ENCODE assay signal across 18 mouse cellular contexts in the genomic region with DNA sequence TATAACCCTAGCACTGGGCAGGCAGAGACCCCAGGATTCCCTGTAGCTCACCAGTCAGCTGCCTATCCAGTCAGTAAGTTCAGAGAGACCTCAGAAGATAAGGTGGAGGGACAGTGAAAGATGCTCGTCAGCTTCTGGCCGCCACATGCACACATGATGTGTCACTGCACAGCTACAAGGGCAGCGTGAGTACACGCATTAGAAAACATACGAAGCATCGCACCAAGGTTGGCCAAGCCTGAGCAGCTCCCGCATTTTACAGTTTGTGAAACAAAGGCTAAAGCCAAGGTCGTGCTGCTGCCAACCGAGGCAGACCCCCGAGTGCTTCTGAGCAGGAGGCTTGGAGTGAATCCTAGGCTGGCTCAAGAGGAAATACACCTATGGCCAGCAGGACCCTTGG. TPM values are rescaled to one million over a fixed set of nuclear protein-coding genes. Genes with fewer than 3 reads are reported as not detected.
DNase-seq lines count a peak whose midpoint lies in the region.
"Had no signal": no experiment of that assay in that cellular context is flagged by ENCODE, and none has a peak within 500 bp of the region (broad histone marks: within the 10 kb centered on the region; RNA-seq: fewer than 3 reads in every experiment).

No protein-coding gene starts in this region.

- intact Hi-C loops in heart, postnatal 14 days (cut with DNase I): loop anchor here (5.0 to 10.0 kb wide), 2 partner anchors 189 to 261 kb away; no protein-coding TSS in a partner anchor

- DNase-seq in adrenal gland, adult (ENCODE audit: inconsistent age in 2 of 2, low spot score in 1 of 2): peak; percentile 72 to 81
- no peak for DNase-seq in adrenal gland, postnatal 25 days
- peak; percentile 50 for DNase-seq in adrenal gland, postnatal 10 days
- no peak for DNase-seq in adrenal gland, postnatal 4 days (ENCODE audit: low spot score in 2 of 2)
- peak; percentile 87 for DNase-seq in heart, adult 11 months
- DNase-seq in heart, postnatal 14 days: no peak
- DNase-seq in kidney, postnatal 10 days: peak; percentile 10
- DNase-seq in kidney, postnatal 4 days: no peak
- DNase-seq: B cell, adult 2 months; cerebellum, adult 11 months; cerebellum, adult 8-10 months; cerebellum, adult 9-11 months; cerebellum, postnatal 14 days; cerebellum, postnatal 36 days; embryo, embryonic 11 days had no signal

RNA-seq across cellular contexts. Expression of gene Mlycd, which starts 18.9 kb away (rescaled TPM):
- 46.2 and 49.0 TPM in 2 replicates for total RNA-seq in adrenal gland, postnatal 25 days (2021)
- total RNA-seq in adrenal gland, postnatal 10 days (2021): 10 to 100 TPM; 69.7 to 86.6 TPM
- total RNA-seq in adrenal gland, postnatal 4 days (2021): 10 to 100 TPM; 33.7 to 39.1 TPM
- total RNA-seq in heart, postnatal 14 days (2021): 100 to 1,000 TPM; 102 to 110 TPM

RNA-seq across cellular contexts. Expression of gene Osgin1, which starts 20.3 kb away (rescaled TPM):
- total RNA-seq in adrenal gland, postnatal 25 days (2021): 73.4 and 110 TPM in 2 replicates
- 10 to 100 TPM; 72.1 to 81.4 TPM for total RNA-seq in adrenal gland, postnatal 10 days (2021)
- 10 to 100 TPM; 46.6 to 90.7 TPM for total RNA-seq in adrenal gland, postnatal 4 days (2021)
- 1 to 10 TPM; 1.3 to 2.5 TPM for total RNA-seq in heart, postnatal 14 days (2021)
- total RNA-seq: common myeloid progenitor, adult 5-6 weeks had no signal

RNA-seq across cellular contexts. Expression of gene Necab2, which starts 32.9 kb away (rescaled TPM):
- 6.5 and 7.0 TPM in 2 replicates for total RNA-seq in adrenal gland, postnatal 25 days (2021)
- total RNA-seq in adrenal gland, postnatal 10 days (2021): 10 to 100 TPM in 1 of 2 experiments, 1 to 10 TPM in 1; 9.4 to 11.9 TPM
- 10 to 100 TPM; 19.4 to 20.8 TPM for total RNA-seq in adrenal gland, postnatal 4 days (2021)
- total RNA-seq in heart, postnatal 14 days (2021): not detected
- total RNA-seq: CH12.LX; common myeloid progenitor, adult 5-6 weeks; G1E had no signal

Comparison
In these comparisons a context has a peak if more than half of its experiments do, and no peak if none do; other contexts are left out.
1. DNase-seq: peak in adrenal gland, adult (2 of 2), adrenal gland, postnatal 10 days (single experiment), heart, adult 11 months (single experiment) and kidney, postnatal 10 days (single experiment); none in adrenal gland, postnatal 25 days (single experiment), adrenal gland, postnatal 4 days (0 of 2), heart, postnatal 14 days (0 of 2) and kidney, postnatal 4 days (0 of 2).
2. RNA of gene Osgin1, which starts 20.3 kb away (total RNA-seq): 46.6 to 90.7 TPM in adrenal gland, postnatal 4 days, 72.1 to 81.4 TPM in adrenal gland, postnatal 10 days and 73.4 to 110 TPM in adrenal gland, postnatal 25 days; 1.3 to 2.5 TPM in heart, postnatal 14 days; every median in the first group is over 10 times any median in the second.